9 mouse cellular contexts compared by ENCODE assay signal in the genomic region with DNA sequence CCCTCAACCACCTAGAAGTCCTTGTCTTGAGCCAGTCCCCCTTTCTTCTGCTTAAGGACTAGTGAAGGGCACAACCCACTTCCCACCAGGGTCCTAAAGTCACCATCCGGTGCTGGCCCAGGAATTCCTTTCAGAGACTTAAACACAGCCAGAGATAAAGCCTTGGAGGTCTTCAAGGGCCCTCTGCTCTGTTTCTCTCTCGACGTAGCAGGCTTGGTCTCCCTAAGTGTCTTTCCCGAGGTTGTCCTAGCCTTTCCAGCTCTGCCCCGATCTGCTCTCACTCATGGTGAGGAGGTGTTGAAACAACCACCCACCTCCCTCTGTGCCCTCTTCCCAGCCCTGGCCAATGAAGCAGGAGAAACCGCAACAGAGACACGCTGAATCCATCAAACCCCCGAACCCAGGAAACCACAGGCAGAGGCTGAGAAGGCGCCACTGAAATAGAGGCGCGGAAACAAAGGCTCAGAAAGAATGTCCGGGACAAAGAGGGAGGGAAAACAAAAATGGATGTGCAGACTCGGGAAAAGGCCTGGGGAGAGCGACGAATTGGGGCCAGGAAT. TPM values are rescaled to one million over a fixed set of nuclear protein-coding genes. Genes with fewer than 3 reads are reported as not detected.
DNase-seq lines count a peak whose midpoint lies in the region; ATAC-seq and TF ChIP-seq lines count a peak whose summit lies in the region.
"Had no signal": no experiment of that assay in that cellular context is flagged by ENCODE, and none has a peak within 500 bp of the region (broad histone marks: within the 10 kb centered on the region; RNA-seq: fewer than 3 reads in every experiment).

No protein-coding gene starts in this region.

- peaks cover 56% of the 10 kb centered on the region for H3K4me1 ChIP-seq in heart, embryonic 10.5 days
- peaks cover 48% of the 10 kb centered on the region for H3K4me1 ChIP-seq in limb, embryonic 15.5 days

- WGBS in heart, embryonic 10.5 days = 0% methylated on average over 15 of the region's 15 CpGs
- 3% methylated on average over 15 of the region's 15 CpGs for WGBS in limb, embryonic 15.5 days

- no peaks in the 10 kb centered on the region for H3K79me2 ChIP-seq in C2C12 (ENCODE audit: control insufficient read depth, insufficient read depth)

- H3K27me3 ChIP-seq in C2C12 (ENCODE audit: control insufficient read depth, insufficient read depth, insufficient read length) = no peaks in the 10 kb centered on the region
- H3K27me3 ChIP-seq in heart, embryonic 10.5 days (ENCODE audit: insufficient read depth, poor library complexity, severe bottlenecking) = no peaks in the 10 kb centered on the region
- H3K27me3 ChIP-seq in limb, embryonic 15.5 days = no peaks in the 10 kb centered on the region

- DNase-seq in Muller cell, postnatal 12 days (ENCODE audit: inconsistent ontology term) = peak; percentile 91
- peak; percentile 85 for DNase-seq in heart, embryonic 10.5 days (ENCODE audit: low spot score)
- DNase-seq in retina, postnatal 1 day = peak; percentile 73
- no peak for DNase-seq in layer of hippocampus, postnatal 36 days

- peak overlapping the region; percentile 63 for H3ac ChIP-seq in C2C12 (ENCODE audit: control insufficient read depth, insufficient read length, low read depth)

- peak overlapping the region; percentile 97 for H3K27ac ChIP-seq in heart, embryonic 10.5 days
- H3K27ac ChIP-seq in limb, embryonic 15.5 days = peak overlapping the region; percentile 98

- peak overlapping the region; percentile 3 for H3K4me3 ChIP-seq in C2C12 (ENCODE audit: insufficient read depth, poor library complexity, severe bottlenecking)
- H3K4me3 ChIP-seq in heart, embryonic 10.5 days = peak overlapping the region; percentile 65
- H3K4me3 ChIP-seq in limb, embryonic 15.5 days = peak overlapping the region; percentile 43

- H3K4me2 ChIP-seq in limb, embryonic 15.5 days = peak overlapping the region; percentile 79

- peak overlapping the region; percentile 48 for H3K9ac ChIP-seq in limb, embryonic 15.5 days

- TF ChIP-seq CTCF in C2C12 (IDR thresholded peaks at IDR 0.05; ENCODE audit: control insufficient read depth, insufficient read depth, insufficient read length) = no peak

- peaks cover 4% of the 10 kb centered on the region; the same call in 1 of the 2 replicates for H3K9me3 ChIP-seq in heart, embryonic 10.5 days
- no peaks in the 10 kb centered on the region for H3K9me3 ChIP-seq in limb, embryonic 15.5 days

- ATAC-seq in limb, embryonic 15.5 days (ENCODE audit: insufficient number of reproducible peaks, low FRiP score, low TSS enrichment, low read depth) = no peak
- ATAC-seq in inflammation-experienced regulatory T-cells, adult 6 months = no peak
- no peak for ATAC-seq in erythroblast, adult 5-6 weeks (replicated peaks; ENCODE audit: low FRiP score, poor library complexity, severe bottlenecking)

- no peaks in the 10 kb centered on the region for H3K36me3 ChIP-seq in C2C12 (ENCODE audit: control insufficient read depth, insufficient read depth)
- H3K36me3 ChIP-seq in heart, embryonic 10.5 days = no peaks in the 10 kb centered on the region
- H3K36me3 ChIP-seq in limb, embryonic 15.5 days = no peaks in the 10 kb centered on the region

- no peaks in the 10 kb centered on the region for H3K79me3 ChIP-seq in C2C12 (ENCODE audit: low read depth)

TF ChIP-seq in C2C12, 6 proteins besides CTCF, POLR2A, EP300 and RAD21:
- TF ChIP-seq FOSL1 (IDR thresholded peaks at IDR 0.05; ENCODE audit: insufficient read depth, low read length, poor library complexity, severe bottlenecking) (no peak), MAX (IDR thresholded peaks at IDR 0.05) (no peak), MYOG (IDR thresholded peaks at IDR 0.05; ENCODE audit: control insufficient read depth, extremely low read depth, insufficient read length) (no peak), USF1 (IDR thresholded peaks at IDR 0.05; ENCODE audit: low read depth) (no peak), MYOD1 (IDR thresholded peaks at IDR 0.05; ENCODE audit: control insufficient read depth, insufficient read length, low read depth) (no peak), CEBPB (IDR thresholded peaks at IDR 0.05; ENCODE audit: low read depth) (no peak)

RNA-seq across cellular contexts. Expression of gene Id3, which starts 8.8 kb away (rescaled TPM):
- polyA plus RNA-seq in C2C12 (2012; fragmentation: generic; extraction: Trizol) = 780 TPM
- 324 and 492 TPM in 2 replicates for polyA plus RNA-seq in heart, embryonic 10.5 days (2016; fragmentation: Nextera tagmentation; extraction: Ambion mirVana)
- 488 and 490 TPM in 2 replicates for polyA plus RNA-seq in limb, embryonic 15.5 days (2015; fragmentation: Nextera tagmentation; extraction: Ambion mirVana)
- polyA plus RNA-seq in inflammation-experienced regulatory T-cells, adult 6 months (2017; shearing (Covaris generic)) = 100 to 1,000 TPM; 125 to 343 (median 290) TPM
- 10 to 100 TPM; 35.4 to 42.4 TPM for total RNA-seq in layer of hippocampus, postnatal 36 days (2021)
- total RNA-seq in erythroblast, adult 5-6 weeks (2015; ENCODE audit: low replicate concordance) = not detected in 2 replicates
- not detected in 2 replicates for total RNA-seq in erythroblast, adult 5-6 weeks (2017; ENCODE audit: low replicate concordance)
- total RNA-seq: common myeloid progenitor, adult 5-6 weeks had no signal

RNA-seq across cellular contexts. Expression of gene E2f2, which starts 37.7 kb away (rescaled TPM):
- 11.5 TPM for polyA plus RNA-seq in C2C12 (2012; fragmentation: generic; extraction: Trizol)
- polyA plus RNA-seq in heart, embryonic 10.5 days (2016; fragmentation: Nextera tagmentation; extraction: Ambion mirVana) = 6.3 and 6.6 TPM in 2 replicates
- 10.0 and 14.5 TPM in 2 replicates for polyA plus RNA-seq in limb, embryonic 15.5 days (2015; fragmentation: Nextera tagmentation; extraction: Ambion mirVana)
- 10 to 100 TPM; 15.0 to 44.4 (median 16.8) TPM for polyA plus RNA-seq in inflammation-experienced regulatory T-cells, adult 6 months (2017; shearing (Covaris generic))
- total RNA-seq in layer of hippocampus, postnatal 36 days (2021) = under 1 TPM; 0.63 to 0.72 TPM
- 226 and 246 TPM in 2 replicates for total RNA-seq in erythroblast, adult 5-6 weeks (2015; ENCODE audit: low replicate concordance)
- 344 and 364 TPM in 2 replicates for total RNA-seq in erythroblast, adult 5-6 weeks (2017; ENCODE audit: low replicate concordance)

Comparison
In these comparisons a context has a peak if more than half of its experiments do, and no peak if none do; other contexts are left out.
1. H3K4me3 ChIP-seq: peak in every context shown above with its lines; median percentile 65 in heart, embryonic 10.5 days; 43 in limb, embryonic 15.5 days; 3 in C2C12.
2. DNase-seq: peak in Muller cell, postnatal 12 days (single experiment), heart, embryonic 10.5 days (single experiment) and retina, postnatal 1 day (single experiment); none in layer of hippocampus, postnatal 36 days (0 of 2).